Mouse (Mus musculus) urinary bladder, adult 2 months (tissue): ENCODE data around the gene Olfr311. TPM values are rescaled to one million over a fixed set of nuclear protein-coding genes. Genes with fewer than 3 reads are reported as not detected.
"Not testable (repeated sequence)": the region's sequence is repeated elsewhere in the genome, so short reads cannot be mapped to it uniquely, and the experiment has no call there.

ENCODE experiments used
- DNase-seq: peaks from one replicate; pipeline ENCODE4 v3.0.0; 2022; ENCODE audit warnings: low spot score
- polyA plus RNA-seq: library from polyadenylated mRNA; depleted of rRNA; stranded (reverse); fragments of >200 nt; gene quantifications from 2 replicates; pipeline ENCODE4 v1.2.3, GENCODE M21; 2012; rRNA removed

The Olfr311 gene
- polyA plus RNA-seq: not detected in 2 replicates

GRCm38 (mm10) chr11:58838951-58839350 is at the start of gene Olfr311:
Gene Olfr311, plus strand, starts transcription at chr11:58839251.
- not testable (repeated sequence) for DNase-seq

- DNase-seq: no peak
Observed at GRCm38 (mm10) chr11:58789532-58789931, 49.5 kb upstream of the Olfr311 start.

DNA sequence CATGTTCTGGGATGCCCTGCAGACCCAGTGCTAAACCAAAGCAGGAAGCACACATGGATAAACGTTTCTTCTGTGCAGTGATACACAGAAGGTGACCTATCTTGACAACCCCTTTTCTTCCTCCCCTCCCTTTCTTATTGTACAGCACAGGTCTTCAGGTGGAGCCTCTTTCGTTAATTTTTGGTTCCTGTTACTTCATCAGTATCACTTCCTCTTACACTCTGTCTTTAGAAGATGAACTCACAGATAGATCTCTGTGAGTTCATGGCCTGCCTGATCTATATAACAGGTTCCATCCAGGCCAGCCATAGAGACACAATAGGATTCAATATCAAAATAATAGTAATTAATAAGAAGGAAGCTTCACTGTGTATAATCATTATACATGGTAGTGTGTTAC is 49.0 kb upstream of the Olfr311 start:
- DNase-seq: no peak

- no peak for DNase-seq
Observed at GRCm38 (mm10) chr11:58790646-58791045, 48.4 kb upstream of the Olfr311 start.

DNA sequence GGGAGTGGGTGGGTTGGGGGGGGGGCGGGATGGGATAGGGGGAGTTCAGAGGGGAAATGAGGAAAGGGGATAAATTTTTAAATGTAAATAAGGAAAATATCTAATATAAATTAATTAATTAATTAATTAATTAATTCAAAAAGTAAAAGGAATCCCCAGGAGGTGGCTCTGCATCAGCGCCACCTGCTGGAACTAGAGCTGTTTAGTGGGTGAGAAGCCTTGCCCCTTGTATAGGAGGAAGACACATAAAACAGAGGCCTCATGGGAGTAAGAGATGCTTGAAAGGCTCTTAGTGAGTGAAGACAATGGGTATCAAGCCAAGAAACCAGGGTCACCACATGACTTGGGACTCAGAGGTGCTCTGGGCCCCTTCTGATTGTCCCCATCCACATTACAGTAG is 43.2 kb upstream of the Olfr311 start:
- no peak for DNase-seq

GRCm38 (mm10) chr11:58796850-58797249 is 42.2 kb upstream of the Olfr311 start:
- DNase-seq: no peak

DNA sequence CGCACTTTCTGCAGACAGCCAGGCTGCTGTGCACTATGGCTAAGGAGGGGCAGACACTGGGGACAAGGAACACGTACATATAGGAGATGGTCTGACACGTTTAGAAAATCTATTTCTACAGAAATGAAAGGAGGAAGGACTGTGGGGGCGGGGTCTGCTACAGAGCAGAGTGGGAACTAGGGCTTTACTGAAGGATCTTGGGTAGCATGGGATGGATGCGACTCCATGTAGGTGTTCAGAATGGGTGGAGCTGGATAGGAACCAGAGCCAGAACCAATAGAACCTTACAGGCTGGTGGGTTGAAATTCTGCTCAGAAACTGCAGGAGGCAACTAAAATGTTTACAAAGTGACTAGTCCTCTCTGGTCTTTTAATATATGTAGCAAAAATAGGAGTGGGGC is 39.3 kb upstream of the Olfr311 start:
- DNase-seq: no peak

- no peak for DNase-seq
Observed at GRCm38 (mm10) chr11:58801558-58802228, 37.4 kb upstream of the Olfr311 start, which contains the start of gene Fam183b. Gene Fam183b, minus strand, starts transcription at chr11:58801960.

DNA sequence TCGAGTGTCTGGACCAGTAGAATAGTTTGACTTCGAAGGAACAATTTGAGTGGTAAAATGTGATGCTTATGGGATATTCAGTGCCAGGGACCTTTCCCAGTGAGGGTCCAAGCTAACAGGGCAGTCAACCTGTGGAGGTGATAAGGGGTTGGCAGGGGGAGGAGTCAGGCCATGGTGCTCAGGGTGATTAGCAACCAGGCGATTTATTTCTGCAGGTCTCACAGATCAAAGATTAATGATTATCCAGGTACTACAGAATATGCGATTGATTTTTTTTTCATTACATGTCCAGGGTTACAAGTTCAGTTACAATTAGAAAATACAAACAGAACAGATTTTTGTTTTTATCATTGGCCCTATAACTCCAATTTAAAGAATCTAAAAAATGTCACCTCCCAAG is 35.2 kb upstream of the Olfr311 start:
- DNase-seq: no peak

GRCm38 (mm10) chr11:58804393-58804792 is 34.7 kb upstream of the Olfr311 start:
- DNase-seq: no peak

GRCm38 (mm10) chr11:58812001-58812400 is 27.1 kb upstream of the Olfr311 start:
- DNase-seq: no peak

- DNase-seq: not testable (repeated sequence)
Observed at GRCm38 (mm10) chr11:58814700-58815099, 24.4 kb upstream of the Olfr311 start, which contains the start of gene Olfr313. Gene Olfr313, plus strand, starts transcription at chr11:58815000.

DNA sequence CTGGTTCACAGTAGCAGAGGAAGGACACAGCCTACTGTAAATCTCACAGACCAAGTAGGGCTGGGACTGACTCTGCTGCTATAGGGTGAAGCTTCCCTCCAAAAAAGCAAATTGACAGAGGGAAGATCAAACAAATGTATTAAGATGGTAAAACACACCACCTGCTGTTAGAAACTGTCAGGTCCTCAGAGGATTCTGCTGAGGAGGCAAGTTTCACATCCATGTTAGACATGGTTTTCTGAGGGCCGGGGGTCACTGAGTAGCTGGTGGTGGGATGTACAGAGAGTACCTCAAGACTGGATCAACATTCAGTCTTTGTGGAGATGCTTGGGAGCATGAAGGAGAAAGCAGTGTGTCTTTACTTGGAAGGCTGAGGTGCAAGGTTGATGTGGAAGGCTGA is 23.4 kb upstream of the Olfr311 start:
- DNase-seq: no peak

DNA sequence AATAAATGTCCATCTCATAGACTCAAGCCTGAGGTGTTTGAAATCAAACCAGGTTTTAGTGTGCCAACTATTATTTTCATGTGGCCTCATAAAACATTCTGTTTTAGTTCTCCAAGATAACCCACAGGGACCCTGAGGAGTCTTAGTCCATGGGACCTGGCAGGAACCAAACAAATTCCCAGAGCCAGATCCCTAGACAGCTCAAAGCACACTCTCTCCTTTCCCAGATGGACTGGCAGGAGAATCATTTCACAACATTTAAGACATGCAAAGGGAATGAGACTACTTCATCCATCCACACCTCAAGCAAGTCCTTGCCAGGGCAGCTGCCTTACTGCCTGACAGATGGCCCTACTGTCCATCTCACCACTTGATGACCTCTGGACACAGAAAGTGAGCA is 10.1 kb upstream of the Olfr311 start, which contains the start of gene Olfr312:
Gene Olfr312, plus strand, starts transcription at position 301 of the 400 bp plus-strand sequence.
- not testable (repeated sequence) for DNase-seq

DNA sequence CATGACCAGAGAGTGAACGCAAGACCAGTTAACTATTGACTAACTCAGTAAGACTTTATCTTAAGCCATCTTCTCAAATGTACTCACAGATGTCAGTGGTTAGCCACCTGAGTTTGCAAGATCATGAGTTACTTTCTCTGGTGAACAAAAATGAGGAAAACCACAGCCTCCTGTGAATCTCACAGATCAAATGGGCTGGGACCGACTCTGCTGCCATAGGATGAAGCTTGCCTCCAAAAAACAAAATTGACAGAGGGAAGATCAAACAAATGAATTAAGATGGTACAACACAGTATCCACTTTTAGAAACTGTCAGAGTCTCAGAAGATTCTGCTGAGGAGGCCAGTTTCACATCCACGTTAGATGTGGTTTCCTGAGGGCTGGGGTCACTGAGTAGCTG is 9.3 kb upstream of the Olfr311 start:
- no peak for DNase-seq

DNA sequence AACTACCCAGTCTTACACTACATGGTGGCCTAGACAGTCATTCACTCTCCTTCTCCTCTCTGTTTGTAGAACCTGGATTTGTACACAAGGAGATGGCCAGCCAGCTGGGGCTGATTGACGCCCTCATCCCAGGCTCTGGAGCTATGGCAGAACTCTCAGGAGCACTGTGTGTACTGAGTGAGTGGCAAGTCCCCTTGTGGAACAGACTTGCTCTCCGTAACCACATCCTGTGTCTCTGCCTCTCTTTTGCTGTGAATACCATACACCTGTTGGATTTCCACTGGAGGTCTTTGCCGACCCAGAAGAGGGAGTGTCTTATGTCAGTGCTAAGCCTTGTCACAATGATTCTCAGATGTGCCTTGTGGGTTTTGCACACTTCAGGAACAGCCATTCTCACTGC is 6.5 kb upstream of the Olfr311 start:
- not testable (repeated sequence) for DNase-seq

GRCm38 (mm10) chr11:58846919-58847461 is 7.9 kb downstream of the Olfr311 start, which contains the start of gene Gm12258:
Gene Gm12258, plus strand, starts transcription at chr11:58847158.
- peak; percentile 47 for DNase-seq

DNA sequence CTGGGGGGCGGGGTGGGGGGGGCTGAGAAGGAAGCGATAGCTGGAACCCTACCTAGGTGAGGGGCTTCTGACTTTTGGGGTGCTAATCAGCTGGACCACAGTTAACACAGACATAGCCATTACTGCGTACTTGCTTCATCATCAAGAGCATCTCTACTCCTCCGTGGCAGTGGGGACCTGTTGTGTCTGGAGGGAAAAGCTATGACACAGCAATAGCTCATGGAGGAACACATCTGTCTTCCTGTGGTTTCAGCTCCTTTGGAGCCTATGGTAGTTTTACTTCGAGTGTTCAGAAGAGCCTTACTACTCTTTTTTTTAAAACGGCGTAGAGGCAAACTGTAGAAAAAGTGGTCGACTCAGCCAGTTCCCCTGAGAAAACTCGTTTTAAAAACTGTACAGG is 8.6 kb downstream of the Olfr311 start:
- no peak for DNase-seq

GRCm38 (mm10) chr11:58849731-58850130 is 10.7 kb downstream of the Olfr311 start:
- DNase-seq: no peak

GRCm38 (mm10) chr11:58860744-58861143 is 21.7 kb downstream of the Olfr311 start:
- DNase-seq: no peak

DNA sequence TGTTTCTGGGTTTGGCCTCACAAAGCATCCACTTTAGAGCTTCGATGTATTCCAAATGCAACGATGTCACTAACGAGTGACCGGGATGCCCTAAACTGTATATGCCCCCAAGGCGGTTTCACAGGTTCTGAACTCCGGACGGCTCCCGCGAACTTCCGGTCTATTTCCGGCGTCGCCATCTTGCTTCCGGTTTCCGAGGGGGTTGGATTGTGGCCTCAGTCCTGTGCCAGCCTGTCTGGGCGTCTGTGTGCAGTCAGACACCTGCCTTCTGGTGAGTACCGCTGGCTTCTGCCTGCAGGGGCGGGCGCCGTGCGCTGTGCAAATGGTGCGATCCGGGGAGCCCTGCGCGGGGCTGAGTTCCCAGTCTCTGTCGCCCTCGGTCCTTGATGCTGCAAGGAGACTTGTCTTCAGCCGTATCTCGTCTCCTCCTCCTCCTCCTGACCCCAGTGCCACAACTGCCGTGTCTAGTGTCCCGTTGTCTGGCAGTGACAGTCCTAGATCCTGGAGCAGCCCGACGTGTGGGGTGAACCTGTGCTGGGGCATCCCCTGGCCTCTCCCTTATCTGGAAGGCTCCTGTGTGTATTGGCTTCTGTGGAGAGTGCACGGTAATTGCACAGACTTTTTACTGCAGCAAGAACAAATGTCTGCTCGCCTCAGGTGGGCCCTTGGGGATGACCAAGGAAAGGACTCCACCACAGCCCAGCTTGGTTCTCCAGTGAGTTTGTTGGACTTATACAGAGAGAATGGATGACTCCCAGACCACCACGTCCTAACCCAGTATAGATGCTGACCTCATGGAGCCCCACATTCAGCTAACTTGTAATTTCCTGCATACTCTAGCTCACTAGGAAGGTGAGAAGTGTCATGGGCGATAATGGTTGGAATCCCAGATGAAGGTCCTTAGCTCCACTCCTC is 28.2 kb downstream of the Olfr311 start, which contains the start of gene 2810021J22Rik:
Gene 2810021J22Rik, plus strand, starts transcription at position 178 of the 915 bp plus-strand sequence.
- DNase-seq: peak; percentile 65

DNA sequence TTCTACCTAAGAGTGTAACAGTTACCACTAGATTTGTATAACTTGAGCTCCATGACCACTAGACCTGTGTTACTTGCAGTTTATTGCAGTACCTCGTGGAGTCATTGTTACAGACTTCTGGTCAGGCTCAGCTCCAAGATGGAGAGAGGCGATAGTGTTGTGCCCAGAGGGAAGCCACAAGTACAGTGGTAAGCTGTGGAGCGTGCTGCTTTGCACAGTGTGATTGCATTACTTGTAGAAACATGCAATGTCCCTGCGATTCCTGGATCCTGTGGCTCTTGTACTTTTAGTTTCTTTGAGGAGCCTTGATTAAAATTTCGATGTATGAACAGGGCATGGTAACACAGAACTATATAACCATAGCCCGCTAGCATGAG is 28.9 kb downstream of the Olfr311 start:
- no peak for DNase-seq
